Mouse (Mus musculus): ENCODE results near the gene Gm13090. TPM values are rescaled to one million over a fixed set of nuclear protein-coding genes. Genes with fewer than 3 reads are reported as not detected.
A peak's percentile ranks its signal among the peaks of the same experiment; 100 is the strongest.

The Gm13090 gene
- polyA plus RNA-seq, 1 experiment = not detected

- 4% methylated on average over 20 of the region's 20 CpGs for whole genome bisulfite sequencing
- H3K27ac ChIP-seq (ENCODE audit: insufficient read depth, low read length) = peak overlapping the region; percentile 95
- H3K4me1 ChIP-seq (ENCODE audit: control insufficient read depth, insufficient read depth, low read length) = peaks cover 51% of the 10 kb centered on the region
- peak overlapping the region; percentile 79 for H3K4me3 ChIP-seq (replicated peaks; ENCODE audit: insufficient read depth, low read depth, low read length)
- no peaks in the 10 kb centered on the region for H3K27me3 ChIP-seq (ENCODE audit: control insufficient read depth, insufficient read depth, low read length)
- peak; percentile 93 to 95 for DNase-seq
- 0 out of 2 replicates have a peak, but pooled peaks have one; percentile 13 for TF ChIP-seq POLR2A (IDR thresholded peaks at IDR 0.05; ENCODE audit: borderline replicate concordance, insufficient read depth, low read length)
- TF ChIP-seq CTCF (IDR thresholded peaks at IDR 0.05; ENCODE audit: borderline replicate concordance, insufficient read depth, low read depth, low read length) = peak; percentile 84
These were observed 49.9 kb downstream of the Gm13090 start for GRCm38 (mm10) chr4:151139053-151139840.

GRCm38 (mm10) chr4:151140368-151140982, 51.1 kb downstream of the Gm13090 start:
- no peak for TF ChIP-seq POLR2A (IDR thresholded peaks at IDR 0.05; ENCODE audit: borderline replicate concordance, insufficient read depth, low read length)
- no peak for TF ChIP-seq CTCF (IDR thresholded peaks at IDR 0.05; ENCODE audit: borderline replicate concordance, insufficient read depth, low read depth, low read length)
- peak; percentile 79 to 81 for DNase-seq
- Histone ChIP-seq H3K4me3 (replicated peaks; ENCODE audit: insufficient read depth, low read depth, low read length) (peak overlapping the region; percentile 17), H3K4me1 (ENCODE audit: control insufficient read depth, insufficient read depth, low read length) (peaks cover 41% of the 10 kb centered on the region), H3K27ac (ENCODE audit: insufficient read depth, low read length) (peak overlapping the region; percentile 17; the same call in 1 of the 2 replicates), H3K27me3 (ENCODE audit: control insufficient read depth, insufficient read depth, low read length) (no peaks in the 10 kb centered on the region)
- WGBS = 6% methylated on average over 20 of the region's 20 CpGs

Other genes starting within 250 kb of the Gm13090 start
- 30.0 and 32.4 TPM in 2 replicates for gene Errfi1, start 235.7 kb upstream of the Gm13090 start, polyA plus RNA-seq (2012; rRNA removed)
- 362 and 384 TPM in 2 replicates for gene Park7, start 175.1 kb upstream of the Gm13090 start, polyA plus RNA-seq (2012; rRNA removed)
- 0.64 and 0.67 TPM in 2 replicates for gene Tnfrsf9, start 175.0 kb upstream of the Gm13090 start, polyA plus RNA-seq (2012; rRNA removed)
- gene Uts2, start 92.5 kb upstream of the Gm13090 start, polyA plus RNA-seq (2012; rRNA removed) = 1.9 and 3.1 TPM in 2 replicates
- 40.0 TPM in 2 replicates for gene Per3, start 44.9 kb upstream of the Gm13090 start, polyA plus RNA-seq (2012; rRNA removed)
- gene Vamp3, start 31.6 kb upstream of the Gm13090 start, polyA plus RNA-seq (2012; rRNA removed) = 61.3 and 67.9 TPM in 2 replicates

All from cerebellum, adult 2 months (tissue).